Mouse (Mus musculus) gastrocnemius, adult 2 months (tissue): Measurements from ENCODE around the gene Gns. TPM values are rescaled to one million over a fixed set of nuclear protein-coding genes. Genes with fewer than 3 reads are reported as not detected.

ENCODE experiments used
- DNase-seq: peaks from one replicate; pipeline ENCODE4 v3.0.0; 2022
- H3K27ac ChIP-seq: fragments of 200-600 bp; 2 replicates; pipeline ENCODE4 v1.8.1; 2022; ENCODE audit warnings: mild to moderate bottlenecking
- H3K4me3 ChIP-seq: fragments of 200-600 bp; 2 replicates; pipeline ENCODE4 v1.8.1; 2022; ENCODE audit warnings: mild to moderate bottlenecking, moderate library complexity
- CTCF ChIP-seq: fragments of 200-600 bp; IDR thresholded peaks from 2 replicates; pipeline ENCODE4 v1.8.1; 2022; ENCODE audit warnings: antibody characterized with exemption, mild to moderate bottlenecking, moderate library complexity
- intact Hi-C: fragments of 180-260 bp; cut with DNase I; formaldehyde crosslinking; loops from one replicate; pipeline ENCODE4 v1.15.1; 2025
- total RNA-seq, 2 experiments: library from RNA; stranded (reverse); gene quantifications; 2 replicates each; pipeline ENCODE4 v1.2.3; 2021

Gns gene
- total RNA-seq, 2 experiments from 2014 or later = 27.3 to 34.0 TPM

- Histone ChIP-seq H3K27ac (peak overlapping the region; percentile 82), H3K4me3 (no peak overlapping the region)
- intact Hi-C loops = no loop called here
- peak; percentile 17 for DNase-seq
- no peak for TF ChIP-seq CTCF
Observed at GRCm38 (mm10) chr10:121421023-121421422, 56.1 kb downstream of the Gns start.

GRCm38 (mm10) chr10:121421657-121422290 is 56.9 kb downstream of the Gns start:
- TF ChIP-seq CTCF = no peak
- Histone ChIP-seq H3K4me3 (peak overlapping the region; percentile 30), H3K27ac (peak overlapping the region; percentile 82)
- intact Hi-C loops = no loop called here
- peak; percentile 13 for DNase-seq

GRCm38 (mm10) chr10:121422294-121422693 is 57.4 kb downstream of the Gns start:
- intact Hi-C loops = no loop called here
- DNase-seq = no peak
- TF ChIP-seq CTCF = no peak
- Histone ChIP-seq H3K27ac (peak overlapping the region; percentile 82), H3K4me3 (no peak overlapping the region)

- no peak overlapping the region for H3K4me3 ChIP-seq
- peak overlapping the region; percentile 44 for H3K27ac ChIP-seq
- intact Hi-C loops = no loop called here
- no peak for TF ChIP-seq CTCF
- no peak for DNase-seq
Observed at GRCm38 (mm10) chr10:121423541-121424349, 58.9 kb downstream of the Gns start.

GRCm38 (mm10) chr10:121424455-121424854 is 59.6 kb downstream of the Gns start:
- H3K4me3 ChIP-seq = no peak overlapping the region
- 0 out of 2 replicates have a peak overlapping the region, but pooled peaks have one; percentile 44 for H3K27ac ChIP-seq
- no peak for TF ChIP-seq CTCF
- DNase-seq = no peak
- intact Hi-C loops = no loop called here

GRCm38 (mm10) chr10:121425079-121425478 is 60.2 kb downstream of the Gns start:
- no peak for TF ChIP-seq CTCF
- intact Hi-C loops = loop anchor here (5.0 kb wide), 1 partner anchor 47 kb away; no protein-coding TSS in a partner anchor
- H3K4me3 ChIP-seq = no peak overlapping the region
- DNase-seq = no peak
- peak overlapping the region; percentile 86 for H3K27ac ChIP-seq

GRCm38 (mm10) chr10:121425506-121426025 is 60.7 kb downstream of the Gns start:
- intact Hi-C loops = loop anchor here (5.0 kb wide), 1 partner anchor 47 kb away; no protein-coding TSS in a partner anchor
- Histone ChIP-seq H3K4me3 (no peak overlapping the region), H3K27ac (peak overlapping the region; percentile 86)
- DNase-seq = peak; percentile 49
- TF ChIP-seq CTCF = no peak

GRCm38 (mm10) chr10:121426458-121427070 is 61.7 kb downstream of the Gns start:
- intact Hi-C loops = loop anchor here (5.0 kb wide), 1 partner anchor 46 kb away; no protein-coding TSS in a partner anchor
- 0 out of 2 replicates have a peak overlapping the region, but pooled peaks have one; percentile 9 for H3K4me3 ChIP-seq
- peak overlapping the region; percentile 86 for H3K27ac ChIP-seq
- no peak for DNase-seq
- no peak for TF ChIP-seq CTCF

GRCm38 (mm10) chr10:121427136-121427535 is 62.2 kb downstream of the Gns start:
- H3K4me3 ChIP-seq = peak overlapping the region; percentile 64
- intact Hi-C loops = loop anchor here (5.0 kb wide), 1 partner anchor 45 kb away; no protein-coding TSS in a partner anchor
- peak; percentile 59 for TF ChIP-seq CTCF
- peak overlapping the region; percentile 86 for H3K27ac ChIP-seq
- no peak for DNase-seq

GRCm38 (mm10) chr10:121428011-121428711 is 63.3 kb downstream of the Gns start:
- intact Hi-C loops = loop anchor here (5.0 kb wide), 1 partner anchor 44 kb away; no protein-coding TSS in a partner anchor

GRCm38 (mm10) chr10:121429089-121429488 is 64.2 kb downstream of the Gns start:
- no peak for TF ChIP-seq CTCF
- Histone ChIP-seq H3K4me3 (peak overlapping the region; percentile 64), H3K27ac (peak overlapping the region; percentile 86)
- intact Hi-C loops = loop anchor here (5.0 kb wide), 1 partner anchor 43 kb away; no protein-coding TSS in a partner anchor
- DNase-seq = peak; percentile 44

More at GRCm38 (mm10) chr10:121428011-121428711, 63.3 kb downstream of the Gns start:
- peak overlapping the region; percentile 64 for H3K4me3 ChIP-seq
- TF ChIP-seq CTCF = no peak
- peak overlapping the region; percentile 86 for H3K27ac ChIP-seq
- peak; percentile 53 for DNase-seq
